Mouse (Mus musculus) E14TG2a.4 (cell line): ENCODE results near the gene Hist1h1c.

Experiments used
- H3K27me3 ChIP-seq: 2 replicates; pipeline ENCODE4 v1.6.1; 2014; ENCODE audit warnings: low read length, control low read depth; ENCODE audit not compliant: insufficient read depth
- H3K36me3 ChIP-seq: 2 replicates; pipeline ENCODE4 v1.6.1; 2014; ENCODE audit warnings: low read length, control low read depth; ENCODE audit not compliant: insufficient read depth
- H3K4me1 ChIP-seq: replicated peaks from 2 replicates; pipeline ENCODE4 v1.6.1; 2014; ENCODE audit warnings: low read depth, low read length, control low read depth
- H3K4me3 ChIP-seq: replicated peaks from 2 replicates; pipeline ENCODE4 v1.5.1; 2014; ENCODE audit warnings: mild to moderate bottlenecking, low read length
- H3K9me3 ChIP-seq: 2 replicates; pipeline ENCODE4 v1.6.1; 2014; ENCODE audit warnings: low read length, control low read depth
- CTCF ChIP-seq: conservative IDR thresholded peaks from 2 replicates; pipeline ENCODE4 v1.5.1; 2014; ENCODE audit warnings: low read length
- NANOG ChIP-seq: IDR thresholded peaks from 2 replicates; pipeline ENCODE4 v1.6.1; 2014; ENCODE audit warnings: borderline replicate concordance, low read length, mixed read lengths
- POU5F1 ChIP-seq: IDR thresholded peaks from 2 replicates; pipeline ENCODE4 v1.6.1; 2014; ENCODE audit warnings: low read length, borderline replicate concordance

Gene Hist1h1c

DNA sequence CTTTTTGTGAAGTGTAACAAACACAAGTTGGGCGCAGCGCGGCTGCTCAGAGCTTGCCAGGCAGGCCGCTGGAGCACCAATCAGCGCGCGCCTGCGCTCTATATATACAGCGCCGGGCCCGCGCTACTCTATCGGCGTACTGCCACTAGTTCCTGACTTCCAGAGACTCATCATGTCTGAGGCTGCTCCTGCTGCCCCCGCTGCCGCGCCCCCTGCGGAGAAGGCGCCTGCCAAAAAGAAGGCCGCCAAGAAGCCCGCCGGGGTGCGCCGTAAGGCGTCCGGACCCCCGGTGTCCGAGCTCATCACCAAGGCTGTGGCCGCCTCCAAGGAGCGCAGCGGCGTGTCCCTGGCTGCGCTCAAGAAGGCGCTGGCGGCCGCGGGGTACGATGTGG lies at the start of gene Hist1h1c:
Gene Hist1h1c, plus strand, starts transcription at position 132 of the 392 bp plus-strand sequence.
- H3K4me1 ChIP-seq: peaks cover 22% of the 10 kb centered on the region
- no peaks in the 10 kb centered on the region for H3K9me3 ChIP-seq
- peak within 1 kb of the TSS; percentile 81 for H3K4me3 ChIP-seq
- no peaks in the 10 kb centered on the region for H3K36me3 ChIP-seq
- H3K27me3 ChIP-seq: no peaks in the 10 kb centered on the region
- no peak for TF ChIP-seq POU5F1
- TF ChIP-seq CTCF: no peak
- TF ChIP-seq NANOG: no peak

DNA sequence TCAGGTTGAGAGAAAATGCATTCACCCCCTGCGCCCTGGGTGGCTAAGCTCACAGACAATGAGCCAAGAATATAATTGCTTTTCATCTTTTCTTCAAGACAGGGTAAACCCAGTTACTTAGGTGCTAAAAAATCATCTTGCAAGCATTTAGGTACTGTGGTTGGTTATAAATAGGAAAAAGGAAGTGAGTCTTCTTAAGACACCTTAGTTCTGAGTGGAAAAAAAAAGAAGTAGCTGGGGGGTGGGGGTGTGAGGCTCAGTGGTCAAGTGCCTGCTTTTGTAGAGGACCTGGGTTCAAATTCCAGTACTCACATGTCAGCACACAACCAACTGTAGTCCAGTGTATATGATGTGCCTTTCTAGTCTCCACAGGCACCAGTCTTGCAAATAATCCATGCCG lies 49.7 kb upstream of the Hist1h1c start:
- Histone ChIP-seq H3K4me1 (peaks cover 14% of the 10 kb centered on the region), H3K36me3 (no peaks in the 10 kb centered on the region; the same call in 1 of the 2 replicates), H3K27me3 (no peaks in the 10 kb centered on the region), H3K9me3 (peaks cover 5% of the 10 kb centered on the region), H3K4me3 (no peak overlapping the region)
- no peak for TF ChIP-seq POU5F1
- no peak for TF ChIP-seq CTCF
- no peak for TF ChIP-seq NANOG

- H3K27me3 ChIP-seq: no peaks in the 10 kb centered on the region
- H3K9me3 ChIP-seq: peaks cover 5% of the 10 kb centered on the region
- H3K4me3 ChIP-seq: no peak overlapping the region
- H3K36me3 ChIP-seq: no peaks in the 10 kb centered on the region; the same call in 1 of the 2 replicates
- no peak for TF ChIP-seq NANOG
- TF ChIP-seq CTCF: no peak
- no peak for TF ChIP-seq POU5F1
- peaks cover 14% of the 10 kb centered on the region for H3K4me1 ChIP-seq
Observed at GRCm38 (mm10) chr13:23689459-23689858, 49.1 kb upstream of the Hist1h1c start.

GRCm38 (mm10) chr13:23693856-23694440 lies 44.7 kb upstream of the Hist1h1c start:
- peaks cover 27% of the 10 kb centered on the region for H3K4me1 ChIP-seq
- peaks cover 6% of the 10 kb centered on the region; the same call in 1 of the 2 replicates for H3K27me3 ChIP-seq
- TF ChIP-seq POU5F1: no peak
- no peak for TF ChIP-seq CTCF
- TF ChIP-seq NANOG: no peak
- H3K9me3 ChIP-seq: peaks cover 5% of the 10 kb centered on the region
- H3K36me3 ChIP-seq: no peaks in the 10 kb centered on the region; the same call in 1 of the 2 replicates
- no peak overlapping the region for H3K4me3 ChIP-seq

- TF ChIP-seq POU5F1 (no peak), CTCF (no peak), NANOG (no peak)
- H3K36me3 ChIP-seq: no peaks in the 10 kb centered on the region; the same call in 1 of the 2 replicates
- peaks cover 6% of the 10 kb centered on the region; the same call in 1 of the 2 replicates for H3K27me3 ChIP-seq
- peaks cover 32% of the 10 kb centered on the region for H3K4me1 ChIP-seq
- peaks cover 5% of the 10 kb centered on the region for H3K9me3 ChIP-seq
- no peak overlapping the region for H3K4me3 ChIP-seq
Observed at GRCm38 (mm10) chr13:23694956-23695355, 43.7 kb upstream of the Hist1h1c start.

DNA sequence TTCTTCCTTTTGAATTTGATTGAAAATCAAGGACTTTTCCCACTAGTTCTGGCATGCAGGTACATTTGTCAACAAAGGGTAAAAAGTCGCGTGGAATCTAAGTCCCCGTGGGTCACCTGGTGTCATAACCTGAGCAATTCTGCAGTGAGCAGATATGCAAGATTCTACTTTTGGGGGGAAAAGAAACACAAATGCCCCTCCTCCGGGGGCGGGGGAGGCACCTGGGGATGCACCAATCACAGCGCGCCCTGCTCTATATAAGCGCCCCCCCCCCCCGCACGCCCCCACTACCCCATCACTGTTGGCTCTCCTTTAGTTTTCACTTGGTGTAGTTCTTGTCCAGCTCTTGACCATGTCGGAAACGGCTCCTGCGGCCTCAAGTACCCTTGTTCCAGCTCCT lies 43.1 kb upstream of the Hist1h1c start, which contains the start of gene Hist1h1t:
Gene Hist1h1t, plus strand, starts transcription at position 301 of the 400 bp plus-strand sequence.
- H3K27me3 ChIP-seq: peaks cover 6% of the 10 kb centered on the region; the same call in 1 of the 2 replicates
- peaks cover 5% of the 10 kb centered on the region for H3K9me3 ChIP-seq
- no peaks in the 10 kb centered on the region; the same call in 1 of the 2 replicates for H3K36me3 ChIP-seq
- TF ChIP-seq NANOG (no peak), POU5F1 (no peak), CTCF (no peak)
- peak within 1 kb of the TSS; percentile 45; the same call in 1 of the 2 replicates for H3K4me3 ChIP-seq
- peaks cover 29% of the 10 kb centered on the region for H3K4me1 ChIP-seq

DNA sequence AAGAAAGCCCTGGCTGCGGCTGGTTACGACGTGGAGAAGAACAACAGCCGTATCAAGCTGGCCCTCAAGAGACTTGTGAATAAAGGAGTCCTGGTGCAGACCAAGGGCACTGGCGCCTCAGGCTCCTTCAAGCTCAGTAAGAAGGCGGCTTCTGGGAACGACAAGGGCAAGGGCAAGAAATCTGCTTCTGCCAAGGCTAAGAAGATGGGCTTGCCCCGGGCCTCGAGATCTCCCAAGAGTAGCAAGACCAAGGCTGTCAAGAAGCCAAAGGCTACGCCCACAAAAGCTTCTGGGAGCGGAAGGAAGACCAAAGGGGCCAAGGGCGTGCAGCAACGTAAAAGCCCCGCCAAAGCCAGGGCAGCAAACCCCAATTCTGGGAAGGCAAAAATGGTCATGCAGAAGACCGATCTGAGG lies 42.5 kb upstream of the Hist1h1c start:
- Histone ChIP-seq H3K27me3 (peaks cover 6% of the 10 kb centered on the region; the same call in 1 of the 2 replicates), H3K4me1 (peaks cover 29% of the 10 kb centered on the region), H3K36me3 (no peaks in the 10 kb centered on the region; the same call in 1 of the 2 replicates), H3K9me3 (peaks cover 5% of the 10 kb centered on the region), H3K4me3 (peak overlapping the region; percentile 45; the same call in 1 of the 2 replicates)
- TF ChIP-seq POU5F1 (no peak), NANOG (no peak), CTCF (no peak)

- no peaks in the 10 kb centered on the region; the same call in 1 of the 2 replicates for H3K36me3 ChIP-seq
- H3K4me3 ChIP-seq: peak overlapping the region; percentile 68
- H3K27me3 ChIP-seq: peaks cover 6% of the 10 kb centered on the region; the same call in 1 of the 2 replicates
- peaks cover 29% of the 10 kb centered on the region for H3K4me1 ChIP-seq
- TF ChIP-seq CTCF: peak; percentile 91
- TF ChIP-seq NANOG: no peak
- peaks cover 4% of the 10 kb centered on the region for H3K9me3 ChIP-seq
Observed at GRCm38 (mm10) chr13:23697491-23698299, 40.9 kb upstream of the Hist1h1c start.
